Comparison of ENCODE assay signal across 15 mouse cellular contexts in the genomic region with DNA sequence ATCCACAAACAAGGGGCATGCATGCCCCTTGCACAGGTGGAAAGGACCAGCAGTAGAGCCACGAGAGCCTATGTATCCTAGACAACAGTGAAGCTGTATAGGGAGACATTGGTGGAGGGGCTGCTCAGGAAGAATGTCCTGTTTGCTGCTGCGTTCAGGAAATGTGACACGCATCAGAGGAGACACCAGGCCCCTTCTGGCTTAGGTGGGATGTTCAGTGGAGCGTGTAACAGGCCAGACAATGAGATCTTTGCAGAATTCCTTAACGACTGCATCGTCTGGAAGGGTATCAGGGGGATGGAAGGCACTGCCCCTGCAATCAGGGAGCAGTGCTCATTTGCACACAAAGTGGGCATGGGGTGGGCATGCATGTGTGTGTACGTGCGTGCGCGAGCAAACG.
DNase-seq lines count a peak whose midpoint lies in the region; ATAC-seq lines count a peak whose summit lies in the region.
"Had no signal": no experiment of that assay in that cellular context is flagged by ENCODE, and none has a peak within 500 bp of the region (broad histone marks: within the 10 kb centered on the region; RNA-seq: fewer than 3 reads in every experiment).

No protein-coding gene starts in this region.

- H3K27ac ChIP-seq in kidney, embryonic 16.5 days (ENCODE audit: low read length), result peak overlapping the region; percentile 81
- no peak overlapping the region for H3K27ac ChIP-seq in hindbrain, embryonic 16.5 days (ENCODE audit: low read depth, low read length)
- no peak overlapping the region for H3K27ac ChIP-seq in neural tube, embryonic 15.5 days (replicated peaks)
- H3K27ac ChIP-seq: embryonic facial prominence, embryonic 13.5 days; intestine, embryonic 15.5 days; limb, embryonic 13.5 days had no signal

- WGBS in kidney, embryonic 16.5 days, result 43% methylated on average over 11 of the region's 11 CpGs
- 38% methylated on average over 11 of the region's 11 CpGs for WGBS in hindbrain, embryonic 16.5 days
- 41% methylated on average over 11 of the region's 11 CpGs for WGBS in neural tube, embryonic 15.5 days

- peaks cover 38% of the 10 kb centered on the region for H3K4me1 ChIP-seq in kidney, embryonic 16.5 days (ENCODE audit: insufficient read depth, low read length)
- H3K4me1 ChIP-seq in hindbrain, embryonic 16.5 days (ENCODE audit: control insufficient read depth, insufficient read depth, low read depth, low read length), result peaks cover 29% of the 10 kb centered on the region
- H3K4me1 ChIP-seq in neural tube, embryonic 15.5 days, result peaks cover 48% of the 10 kb centered on the region

- intact Hi-C loops in gastrocnemius, postnatal 36 days (cut with DNase I), result no loop called here

- peaks cover 10% of the 10 kb centered on the region for H3K36me3 ChIP-seq in kidney, embryonic 16.5 days (ENCODE audit: insufficient read depth, low read length)
- H3K36me3 ChIP-seq in hindbrain, embryonic 16.5 days (ENCODE audit: control insufficient read depth, insufficient read depth, low read length), result no peaks in the 10 kb centered on the region
- H3K36me3 ChIP-seq in neural tube, embryonic 15.5 days, result no peaks in the 10 kb centered on the region
- H3K36me3 ChIP-seq: intestine, embryonic 15.5 days had no signal

- H3K9me3 ChIP-seq in kidney, embryonic 16.5 days (ENCODE audit: low read length), result no peaks in the 10 kb centered on the region
- H3K9me3 ChIP-seq in hindbrain, embryonic 16.5 days (ENCODE audit: control insufficient read depth, low read length), result no peaks in the 10 kb centered on the region
- no peaks in the 10 kb centered on the region for H3K9me3 ChIP-seq in neural tube, embryonic 15.5 days (replicated peaks)
- H3K9me3 ChIP-seq: embryonic facial prominence, embryonic 13.5 days; intestine, embryonic 15.5 days; limb, embryonic 13.5 days had no signal

- no peak overlapping the region for H3K9ac ChIP-seq in kidney, embryonic 16.5 days (replicated peaks; ENCODE audit: low read length)
- no peak overlapping the region for H3K9ac ChIP-seq in hindbrain, embryonic 16.5 days (ENCODE audit: low read depth, low read length)
- no peak overlapping the region for H3K9ac ChIP-seq in neural tube, embryonic 15.5 days (replicated peaks)
- H3K9ac ChIP-seq: embryonic facial prominence, embryonic 13.5 days; intestine, embryonic 15.5 days; limb, embryonic 13.5 days had no signal

- peak; percentile 59 for DNase-seq in embryo, embryonic 10 days (ENCODE audit: low spot score)
- DNase-seq in embryo, embryonic 9.5 days (ENCODE audit: extremely low spot score), result no peak
- no peak for DNase-seq in kidney, postnatal 14 days
- DNase-seq in gastrocnemius, postnatal 36 days, result no peak
- no peak for DNase-seq in ovary, adult 18-20 months (ENCODE audit: low spot score)
- DNase-seq: adrenal gland, postnatal 36 days; cerebellum, adult 11 months; lung, adult 18-20 months; spleen, adult 18-20 months had no signal

- H3K4me3 ChIP-seq in kidney, embryonic 16.5 days (ENCODE audit: low read length), result no peak overlapping the region
- H3K4me3 ChIP-seq in hindbrain, embryonic 16.5 days (ENCODE audit: low read length), result no peak overlapping the region
- no peak overlapping the region for H3K4me3 ChIP-seq in neural tube, embryonic 15.5 days (replicated peaks)
- H3K4me3 ChIP-seq: embryonic facial prominence, embryonic 13.5 days; intestine, embryonic 15.5 days; limb, embryonic 13.5 days had no signal

- ATAC-seq in kidney, embryonic 16.5 days (ENCODE audit: low FRiP score, low TSS enrichment), result peak; percentile 81
- peak; percentile 16; the same call in 1 of the 2 replicates for ATAC-seq in hindbrain, embryonic 16.5 days
- ATAC-seq in neural tube, embryonic 15.5 days (ENCODE audit: low FRiP score), result peak; percentile 43
- ATAC-seq: intestine, embryonic 15.5 days had no signal

- H3K27me3 ChIP-seq in kidney, embryonic 16.5 days (ENCODE audit: insufficient read depth, low read length), result no peaks in the 10 kb centered on the region
- no peaks in the 10 kb centered on the region for H3K27me3 ChIP-seq in hindbrain, embryonic 16.5 days (replicated peaks; ENCODE audit: control insufficient read depth, insufficient read depth, low read length)
- no peaks in the 10 kb centered on the region for H3K27me3 ChIP-seq in neural tube, embryonic 15.5 days (replicated peaks)
- H3K27me3 ChIP-seq: embryonic facial prominence, embryonic 13.5 days; intestine, embryonic 15.5 days had no signal

- H3K4me2 ChIP-seq in kidney, embryonic 16.5 days (replicated peaks; ENCODE audit: low read depth, low read length), result no peak overlapping the region
- no peak overlapping the region for H3K4me2 ChIP-seq in hindbrain, embryonic 16.5 days (ENCODE audit: low read length)
- no peak overlapping the region for H3K4me2 ChIP-seq in neural tube, embryonic 15.5 days
- H3K4me2 ChIP-seq: embryonic facial prominence, embryonic 13.5 days; intestine, embryonic 15.5 days; limb, embryonic 13.5 days had no signal

Comparison
In these comparisons a context has a peak if more than half of its experiments do, and no peak if none do; other contexts are left out.
1. ATAC-seq: peak in every context shown above with its lines; median percentile 81 in kidney, embryonic 16.5 days; 43 in neural tube, embryonic 15.5 days; 16 in hindbrain, embryonic 16.5 days.